Mouse (Mus musculus): ENCODE measurements at regions not wholly inside any gene's neighbourhood (a gene's known extent, or its start where the extent isn't known, plus 50 kb on each side); places are given as distances from the start of the nearest gene placed in this dataset.

DNA sequence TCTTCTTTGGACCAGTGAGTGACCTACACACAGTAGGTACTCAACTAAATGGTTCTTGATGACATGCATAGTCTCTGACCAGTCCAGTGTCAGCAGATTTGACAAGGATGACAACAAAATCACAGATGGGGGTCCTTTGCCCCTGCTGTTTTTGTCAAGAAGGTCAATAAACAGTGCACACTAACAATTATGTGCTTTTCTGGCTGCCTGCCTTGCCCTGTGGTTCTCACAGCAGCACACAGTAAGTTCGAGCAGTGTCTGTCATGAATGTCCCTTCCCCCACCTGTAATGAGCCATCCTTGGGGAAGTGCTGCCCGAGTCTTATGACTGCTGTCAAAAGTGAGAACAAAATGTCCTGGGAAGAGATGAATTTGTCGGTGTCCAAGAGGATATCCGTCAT lies 153.1 kb upstream of the Snx19 start:
- ChIA-PET POLR2A (interaction anchor here in 1 of 4 experiments (0.6 to 1.3 kb wide), 2 partner anchors 11 to 1037 kb away, joined by 3 to 6 read pairs; no protein-coding TSS in a partner anchor), CTCF (no interaction called here)

DNA sequence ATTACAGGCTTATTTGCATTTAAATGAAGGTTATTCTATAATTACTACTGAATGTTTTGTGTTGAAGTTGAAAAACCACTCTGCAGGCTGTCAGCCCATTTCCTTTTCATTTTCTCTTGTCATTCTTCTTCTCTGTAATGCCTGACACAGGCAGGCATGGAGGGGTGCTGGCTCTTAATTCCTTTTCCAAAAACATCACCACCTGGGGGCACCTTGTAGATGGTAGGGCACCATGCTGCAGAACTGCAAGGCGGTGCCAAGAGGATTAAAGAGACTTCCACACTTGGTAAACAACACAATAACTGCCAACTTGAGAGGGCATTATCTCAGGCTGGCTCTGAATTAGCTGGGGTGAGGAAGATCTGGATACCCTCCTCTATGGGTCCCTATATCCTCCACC lies 148.7 kb upstream of the Snx19 start:
- CTCF ChIA-PET, result no interaction called here
- POLR2A ChIA-PET, result no interaction called here

DNA sequence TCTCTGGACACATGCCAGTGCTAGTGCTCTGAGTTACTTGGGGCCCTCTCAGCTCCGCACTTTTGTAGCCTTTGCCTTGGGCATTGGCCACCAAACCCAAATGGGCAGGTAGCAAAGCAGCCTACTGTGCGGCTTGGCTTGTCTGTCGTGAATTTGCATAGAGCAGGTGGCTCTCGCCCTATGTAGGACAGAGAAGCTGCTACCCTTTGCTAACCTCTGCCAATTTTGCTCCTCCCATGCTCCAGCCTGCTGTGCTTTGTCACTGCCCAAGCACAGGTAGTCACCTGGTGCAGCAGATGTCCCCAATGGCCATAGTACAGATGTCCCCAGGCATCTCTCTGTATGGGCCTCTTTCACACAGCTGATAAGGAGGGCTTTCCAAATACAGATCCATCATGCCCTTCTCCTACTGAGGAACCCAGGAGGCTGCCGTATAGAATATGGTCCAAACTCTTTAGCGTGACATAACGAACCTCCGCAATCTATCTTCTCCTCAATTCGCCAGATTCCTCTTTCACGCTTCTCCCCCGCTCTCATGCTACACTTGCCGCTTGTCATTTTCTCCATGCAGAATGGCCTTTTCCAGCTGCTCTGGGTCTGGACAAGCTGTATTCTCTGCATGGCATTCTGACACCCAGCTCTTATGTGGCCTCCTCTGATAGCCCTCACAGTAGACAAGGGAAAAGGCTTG lies 143.7 kb upstream of the Snx19 start:
- ChIA-PET CTCF (no interaction called here), POLR2A (no interaction called here)

DNA sequence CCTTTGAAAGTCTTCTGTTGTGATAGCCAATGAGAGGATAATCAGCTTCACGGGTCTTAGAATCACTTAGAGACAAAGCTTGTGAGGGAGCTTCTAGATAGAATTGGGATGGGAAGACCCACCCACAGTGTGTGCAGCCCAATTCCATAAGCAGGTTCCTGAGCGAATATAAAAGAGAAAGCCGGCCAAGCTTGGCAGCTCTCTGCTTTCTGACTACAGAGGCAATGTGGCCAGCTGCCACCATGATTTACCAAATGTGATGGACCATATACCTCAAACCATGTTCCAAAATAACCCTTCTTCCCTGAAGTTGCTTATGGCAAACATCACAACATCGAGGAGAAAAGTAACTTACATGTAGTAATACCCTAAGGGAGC lies 143.1 kb upstream of the Snx19 start:
- ChIA-PET CTCF (no interaction called here), POLR2A (interaction anchor here in 1 of 4 experiments (1.1 kb wide), 1 partner anchor 17 kb away, joined by 7 read pairs; no protein-coding TSS in a partner anchor)

DNA sequence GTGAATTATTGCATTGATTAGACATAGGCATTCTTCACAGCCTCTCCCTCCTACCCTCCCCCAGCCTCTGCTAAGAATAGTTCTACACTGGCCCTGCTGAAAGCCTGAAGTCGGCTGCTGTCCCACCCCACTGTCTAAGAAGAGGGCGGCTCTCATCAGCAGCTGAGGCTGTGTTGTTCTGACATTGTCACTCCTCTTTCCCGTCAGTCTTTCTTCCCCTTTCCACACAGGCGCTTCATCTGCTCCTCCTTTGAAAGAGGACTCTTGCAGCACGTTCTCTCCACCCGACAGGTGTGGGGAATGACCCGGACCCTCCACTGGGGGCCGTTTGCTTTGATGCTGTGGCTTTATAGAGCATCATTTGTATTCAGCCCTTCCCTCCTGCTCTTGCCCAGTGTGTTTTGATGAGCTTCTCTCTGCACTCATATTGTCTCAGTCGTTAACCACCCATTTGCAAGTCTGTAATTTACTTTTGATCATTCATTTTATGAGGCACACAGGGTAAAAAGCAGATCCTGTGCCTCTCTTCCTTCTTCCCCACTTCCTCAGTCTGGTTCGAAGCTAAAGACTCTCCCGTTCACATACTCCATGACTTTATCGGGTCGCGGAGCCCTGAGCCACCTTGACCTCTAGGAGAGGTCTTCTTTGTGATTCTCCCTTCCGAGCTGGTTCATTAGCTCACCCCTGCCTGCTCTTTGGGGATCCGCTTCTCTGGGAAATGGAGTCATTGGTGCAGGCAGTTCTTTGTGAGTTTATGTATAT lies 142.2 kb upstream of the Snx19 start:
- CTCF ChIA-PET, result interaction anchor here in 3 of 4 experiments (0.7 to 1.8 kb wide), 5 partner anchors 15 to 149 kb away, joined by 3 to 11 read pairs (median 3); no protein-coding TSS in a partner anchor
- POLR2A ChIA-PET, result interaction anchor here in 2 of 4 experiments (0.8 to 1.5 kb wide), 4 partner anchors 10 to 19 kb away, joined by 3 to 7 read pairs (median 6); no protein-coding TSS in a partner anchor

DNA sequence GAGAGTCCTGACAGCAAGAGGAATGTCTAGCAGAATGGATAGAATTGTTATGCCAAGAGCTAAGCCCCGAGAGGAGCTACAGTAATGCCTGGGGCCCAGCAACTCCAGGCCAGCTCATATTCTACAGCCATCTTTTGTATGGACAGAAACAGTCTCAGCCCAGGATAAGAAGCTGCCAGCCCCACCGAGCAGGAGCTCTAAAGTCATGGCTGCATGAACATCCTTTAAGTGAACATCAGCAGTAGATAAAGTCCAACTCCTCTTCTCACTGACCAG lies 141.6 kb upstream of the Snx19 start:
- CTCF ChIA-PET, result interaction anchor here in 3 of 4 experiments (0.7 to 1.8 kb wide), 5 partner anchors 15 to 150 kb away, joined by 3 to 11 read pairs (median 3); no protein-coding TSS in a partner anchor
- POLR2A ChIA-PET, result interaction anchor here in 1 of 4 experiments (0.9 to 1.5 kb wide), 2 partner anchors 10 to 12 kb away, joined by 5 to 6 read pairs; no protein-coding TSS in a partner anchor

DNA sequence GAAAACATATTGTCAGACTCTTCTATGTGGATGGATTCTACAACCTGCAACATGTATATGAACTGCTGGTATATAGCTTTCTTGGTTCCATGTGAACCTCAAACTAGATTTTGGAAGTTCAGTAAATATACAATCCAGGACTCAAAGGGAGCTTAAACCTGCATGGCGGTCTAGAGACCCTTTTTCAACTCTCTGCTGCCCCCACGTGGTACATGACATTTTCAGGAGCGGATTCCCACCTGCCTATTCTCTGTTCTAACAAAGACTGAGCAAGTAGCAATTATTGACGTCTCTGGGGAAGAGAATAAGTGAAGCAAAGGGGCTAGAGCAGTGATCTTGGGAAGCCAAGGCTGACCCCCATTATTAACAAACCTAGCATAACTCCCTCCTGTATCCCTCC lies 127.1 kb upstream of the Snx19 start:
- POLR2A ChIA-PET, result no interaction called here

DNA sequence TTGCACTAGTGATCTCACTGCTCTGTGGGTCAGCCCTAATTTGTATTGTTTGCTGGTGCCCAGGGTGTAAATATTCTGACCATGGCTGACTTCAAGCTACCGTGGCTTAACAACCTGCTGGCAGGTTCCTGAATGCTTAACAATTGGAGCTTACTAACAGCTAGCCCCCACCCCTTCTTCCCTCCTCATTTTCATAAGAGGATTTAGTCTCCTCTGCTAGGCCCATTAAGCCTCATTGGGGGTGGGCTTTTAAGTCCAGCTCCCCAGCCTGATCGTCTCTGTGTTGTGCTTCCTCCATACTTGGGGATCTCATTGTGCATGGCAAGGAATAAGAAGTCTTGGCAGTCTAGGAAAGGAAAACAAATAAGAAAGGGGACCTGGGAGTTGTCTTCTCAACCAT lies 118.6 kb upstream of the Snx19 start:
- ChIA-PET POLR2A (no interaction called here), CTCF (interaction anchor here in 1 of 4 experiments (0.7 kb wide), 1 partner anchor 789 kb away, joined by 5 read pairs; no protein-coding TSS in a partner anchor)

More for the DNA sequence above, 127.1 kb upstream of the Snx19 start:
- CTCF ChIA-PET, result interaction anchor here in 3 of 4 experiments (0.6 to 3.4 kb wide), 20 partner anchors 13 to 642 kb away, joined by 3 to 19 read pairs (median 4); partner anchors contain the start of gene Snx19 (in 1 of the 3)

DNA sequence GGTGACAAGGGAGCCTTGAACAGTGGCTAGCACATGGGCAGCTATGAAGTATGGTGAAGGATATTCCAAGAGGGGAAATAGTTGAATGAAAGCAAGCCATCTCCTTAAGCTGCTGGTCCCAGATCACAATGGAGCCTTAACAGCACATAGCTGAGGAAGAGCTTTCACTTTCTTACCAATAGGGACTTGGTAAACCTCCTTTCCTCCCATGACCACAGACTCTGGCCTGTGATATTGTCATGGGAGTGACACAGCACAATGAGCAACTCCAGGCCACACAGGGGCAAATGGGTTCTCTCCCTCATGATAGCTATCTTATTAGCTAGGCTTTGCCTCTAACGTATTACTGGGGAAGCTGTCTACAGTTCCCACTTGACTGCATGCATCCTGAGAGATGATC lies 113.5 kb upstream of the Snx19 start:
- ChIA-PET POLR2A (no interaction called here), CTCF (interaction anchor here in 1 of 4 experiments (1.0 kb wide), 1 partner anchor 13 kb away, joined by 5 read pairs; no protein-coding TSS in a partner anchor)

DNA sequence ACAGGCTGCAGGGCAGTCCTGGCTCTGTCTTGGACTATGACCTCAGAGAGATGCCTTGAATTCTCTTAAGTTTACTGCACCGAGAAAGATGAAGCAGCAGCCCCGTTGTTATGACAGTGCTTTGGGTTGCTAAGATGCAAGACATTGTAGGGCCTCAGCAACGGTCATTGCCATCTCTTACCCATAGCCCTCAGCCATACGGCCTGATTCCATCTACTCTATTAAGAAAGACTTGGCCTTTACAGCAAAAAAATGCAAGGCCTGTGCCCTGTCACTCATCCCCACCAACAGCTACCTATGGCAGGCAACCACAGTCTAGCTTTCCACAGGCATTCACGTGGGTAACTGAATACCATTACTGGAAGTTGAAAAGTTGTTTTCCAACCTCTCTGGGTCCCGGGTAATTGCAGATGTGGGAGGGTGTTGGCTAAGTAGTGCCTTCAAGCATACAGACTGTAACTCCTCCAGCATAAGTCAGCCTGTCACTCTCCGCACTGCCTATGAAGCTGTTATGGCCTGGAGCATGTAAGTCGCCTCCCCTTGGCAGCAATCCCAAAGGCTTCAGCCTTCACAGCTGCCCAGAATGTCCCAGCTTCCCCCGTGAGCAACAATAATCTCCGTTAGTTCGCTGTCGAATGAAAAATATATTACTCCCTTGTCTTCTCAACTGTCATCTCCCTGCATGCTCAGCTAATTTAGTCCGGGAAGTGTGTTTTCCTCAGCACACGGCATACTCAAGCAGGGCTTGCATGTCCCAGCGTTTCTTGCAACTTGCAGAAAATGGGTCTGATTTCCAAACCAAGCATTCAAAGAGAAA lies 112.3 kb upstream of the Snx19 start:
- POLR2A ChIA-PET, result interaction anchor here in 1 of 4 experiments (0.6 kb wide), 1 partner anchor 112 kb away, joined by 4 read pairs; the partner anchor contains the start of gene Snx19

DNA sequence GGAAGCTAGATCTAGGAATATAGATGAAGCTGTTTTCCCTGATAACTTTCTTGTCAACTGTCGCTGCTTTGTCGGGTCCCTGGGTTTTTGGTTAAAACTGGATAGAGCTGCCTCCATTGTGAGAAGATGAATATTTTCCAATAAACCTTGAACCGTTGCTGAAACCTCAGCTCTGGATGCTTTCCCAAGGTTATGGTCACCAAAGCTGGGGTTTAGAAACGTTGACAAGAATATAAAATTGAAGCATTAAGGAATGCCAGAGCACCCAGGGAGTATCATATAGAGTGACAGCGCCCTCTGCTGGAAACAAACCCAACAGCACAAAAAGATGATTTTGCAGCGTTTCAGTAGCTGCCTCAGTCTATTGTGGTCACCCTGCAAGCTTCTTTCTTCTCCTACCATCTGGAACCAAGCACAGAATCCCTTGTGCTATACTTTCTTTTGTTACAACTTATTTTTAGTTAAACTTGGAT lies 111.7 kb upstream of the Snx19 start:
- ChIA-PET POLR2A (interaction anchor here in 1 of 4 experiments (0.6 kb wide), 1 partner anchor 112 kb away, joined by 4 read pairs; the partner anchor contains the start of gene Snx19), CTCF (interaction anchor here (0.6 to 2.3 kb wide), 26 partner anchors 8 to 660 kb away, joined by 3 to 9 read pairs (median 3); no protein-coding TSS in a partner anchor)

More for the DNA sequence above, 112.3 kb upstream of the Snx19 start:
- CTCF ChIA-PET, result interaction anchor here (0.8 to 2.3 kb wide), 19 partner anchors 9 to 660 kb away, joined by 3 to 9 read pairs (median 3); no protein-coding TSS in a partner anchor

DNA sequence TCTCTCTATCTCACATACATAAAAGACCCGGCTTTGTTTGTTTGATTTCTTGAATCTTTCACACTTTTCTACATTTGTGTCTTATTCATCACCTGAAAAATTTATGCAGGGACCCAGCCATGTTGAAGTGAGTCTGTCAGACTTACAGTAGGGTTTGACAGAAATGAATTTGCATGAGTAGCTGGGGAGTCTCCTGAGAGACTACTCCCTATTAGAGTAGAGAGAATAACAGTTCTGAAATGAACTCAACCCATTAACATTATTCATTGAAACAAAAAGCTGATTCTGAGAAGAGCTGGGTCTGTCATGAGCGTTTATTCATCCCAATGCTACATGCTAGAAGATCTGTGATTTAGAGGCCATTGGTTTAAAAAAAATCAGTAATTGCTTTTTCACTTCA lies 82.0 kb upstream of the Snx19 start:
- ChIA-PET POLR2A (no interaction called here), CTCF (no interaction called here)

DNA sequence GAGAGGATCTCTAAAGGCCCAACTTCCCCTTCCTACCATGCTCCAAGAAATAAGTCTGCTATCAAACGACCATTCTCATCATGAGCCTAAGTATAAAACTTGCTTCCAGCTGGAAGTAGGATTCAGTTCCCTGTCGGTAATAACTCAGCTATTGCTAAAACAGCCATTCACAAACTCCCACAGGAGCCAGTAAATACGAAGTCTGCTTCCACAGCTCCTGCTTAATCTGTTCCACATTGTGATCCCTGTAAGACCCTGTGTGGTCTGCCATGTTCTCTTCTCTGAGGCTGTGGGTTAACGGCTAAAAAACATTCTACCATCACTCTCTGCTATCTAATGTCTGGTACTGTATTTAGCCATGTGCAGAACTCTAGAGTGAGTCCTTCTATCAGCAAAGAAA lies 72.9 kb upstream of the Snx19 start:
- CTCF ChIA-PET, result interaction anchor here in 1 of 4 experiments (0.6 kb wide), 1 partner anchor 126 kb away, joined by 3 read pairs; no protein-coding TSS in a partner anchor
- POLR2A ChIA-PET, result no interaction called here

DNA sequence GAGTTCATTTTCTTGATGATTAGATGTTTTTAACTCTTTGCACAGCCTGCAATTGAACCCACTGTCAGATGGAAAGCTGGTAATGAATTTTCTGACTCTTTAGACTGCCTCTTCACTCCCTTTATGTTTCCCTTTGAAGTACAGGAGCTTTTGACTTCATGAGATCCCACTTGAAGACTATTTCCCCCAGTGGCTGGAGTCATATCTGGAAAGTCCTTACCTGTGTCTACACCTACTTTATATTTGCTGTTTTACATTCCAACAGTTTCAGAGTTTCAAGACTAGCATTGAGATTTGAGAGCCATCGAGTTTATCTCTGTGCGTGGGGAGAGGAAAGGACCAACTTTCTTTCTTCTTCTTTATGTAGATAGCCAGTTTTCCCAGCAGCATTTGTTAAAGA lies 71.3 kb upstream of the Snx19 start:
- POLR2A ChIA-PET, result no interaction called here
- CTCF ChIA-PET, result no interaction called here

DNA sequence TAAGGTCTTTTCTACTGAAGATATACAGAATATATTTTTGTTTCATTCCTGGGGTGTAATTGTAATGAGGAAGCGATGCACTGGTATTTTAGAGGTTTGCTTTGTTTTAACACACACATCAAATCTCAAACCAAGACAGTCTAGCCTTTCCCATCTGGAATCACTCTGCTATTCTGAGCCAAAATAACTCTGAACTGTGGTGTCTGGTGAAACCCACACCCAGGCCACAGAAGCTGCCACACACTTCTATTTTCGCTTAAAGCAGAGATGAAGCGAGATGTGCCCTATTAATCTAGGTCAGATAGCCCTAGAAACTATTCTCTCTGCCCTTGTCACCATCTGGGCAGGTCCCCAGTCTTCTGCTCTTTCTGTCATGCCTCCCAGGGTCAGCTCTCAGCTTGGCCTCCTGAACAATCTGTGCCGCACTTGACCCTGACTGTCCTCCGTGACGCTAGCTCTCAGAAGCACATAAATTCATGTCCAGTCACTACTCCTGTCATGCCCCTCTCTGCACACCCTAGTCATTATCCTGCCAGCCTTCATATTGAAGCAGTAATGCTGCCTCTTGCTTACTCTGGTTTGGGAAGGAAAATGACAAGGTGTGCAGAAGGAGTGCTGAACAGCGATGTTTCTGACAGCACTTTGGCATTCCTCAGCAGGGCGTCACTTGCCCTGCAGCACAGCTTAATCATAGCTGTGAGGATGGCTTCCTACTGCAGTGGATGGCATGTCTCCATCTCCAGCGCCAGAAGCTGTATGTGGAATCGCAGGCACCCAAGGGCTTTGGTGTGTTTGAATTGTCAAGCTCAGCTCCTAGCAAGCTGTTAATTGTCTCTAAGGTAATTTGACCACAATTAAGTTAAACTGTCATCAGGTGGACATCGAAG lies 57.1 kb upstream of the Snx19 start:
- CTCF ChIA-PET, result no interaction called here
- POLR2A ChIA-PET, result no interaction called here

DNA sequence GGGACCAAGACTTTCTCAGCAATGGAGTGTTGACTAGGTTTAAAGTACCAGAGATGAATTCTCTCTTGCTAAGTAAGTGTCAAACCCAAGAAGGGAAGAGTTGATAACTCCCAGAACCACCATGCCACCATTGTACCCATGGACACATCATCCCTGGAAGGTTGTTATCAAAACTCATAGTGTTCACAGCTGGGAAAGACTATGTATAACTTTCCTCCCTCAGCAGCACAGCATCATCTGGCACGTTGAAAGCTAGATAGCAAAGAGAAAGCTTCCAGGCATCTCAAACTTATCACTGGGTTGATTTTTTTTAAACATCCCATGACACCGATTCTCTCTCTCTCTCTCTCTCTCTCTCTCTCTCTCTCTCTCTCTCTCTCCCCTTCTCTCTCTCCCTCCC lies 56.1 kb upstream of the Snx19 start:
- POLR2A ChIA-PET, result no interaction called here

DNA sequence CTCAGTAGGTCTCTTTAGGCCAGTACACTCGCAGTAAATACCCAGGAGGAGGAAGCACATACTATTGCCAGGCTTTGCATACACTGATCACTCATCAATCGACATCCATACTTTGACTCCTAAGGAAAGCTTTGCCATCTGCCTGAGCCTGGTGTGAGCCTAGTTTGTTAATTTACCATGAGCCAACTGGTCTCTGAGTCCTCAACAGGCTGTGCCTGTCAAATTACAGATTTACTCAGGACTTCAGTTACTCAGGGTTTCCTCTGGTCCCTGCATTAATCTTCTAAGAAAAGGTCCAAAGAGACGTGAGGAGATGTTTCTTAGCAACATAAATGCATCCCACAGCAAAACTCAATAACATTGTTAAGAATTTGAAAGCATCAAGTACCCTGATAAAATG lies 50.0 kb upstream of the Snx19 start:
- CTCF ChIA-PET, result interaction anchor here in 1 of 4 experiments (0.6 kb wide), 1 partner anchor 61 kb away, joined by 4 read pairs; no protein-coding TSS in a partner anchor
- POLR2A ChIA-PET, result no interaction called here

More for the DNA sequence above, 56.1 kb upstream of the Snx19 start:
- CTCF ChIA-PET, result no interaction called here

Data from embryonic stem cell, embryonic (primary cell).